Mouse (Mus musculus) limb, embryonic 13.5 days (tissue): ENCODE measurements at regions not wholly inside any gene's neighbourhood (a gene's known extent, or its start where the extent isn't known, plus 50 kb on each side); places are given as distances from the start of the nearest gene placed in this dataset.

Experiments used
- ATAC-seq: fragments of 200-750 bp; cut with Nextera tagmentation; 2 replicates; pipeline ENCODE4 v1.8.0; 2017; ENCODE audit warnings: low read depth, moderate number of reproducible peaks, moderate TSS enrichment; ENCODE audit not compliant: low FRiP score
- H3K27ac ChIP-seq: fragments of 300-500 bp; sonication (generic); 2 replicates; pipeline ENCODE4 v1.5.1; 2015; ENCODE audit warnings: inconsistent platforms, mild to moderate bottlenecking, moderate library complexity
- H3K27me3 ChIP-seq: fragments of 300-500 bp; sonication (generic); 2 replicates; pipeline ENCODE4 v1.6.1; 2015; ENCODE audit warnings: mild to moderate bottlenecking, inconsistent platforms
- H3K36me3 ChIP-seq: fragments of 300-500 bp; sonication (generic); 2 replicates; pipeline ENCODE4 v1.6.1; 2015; ENCODE audit warnings: inconsistent platforms, mild to moderate bottlenecking, moderate library complexity
- H3K4me1 ChIP-seq: fragments of 300-500 bp; sonication (generic); 2 replicates; pipeline ENCODE4 v1.6.1; 2015; ENCODE audit warnings: inconsistent platforms
- H3K4me2 ChIP-seq: fragments of 300-500 bp; sonication (generic); replicated peaks from 2 replicates; pipeline ENCODE4 v1.6.1; 2015; ENCODE audit warnings: inconsistent platforms, mild to moderate bottlenecking, moderate library complexity
- H3K4me3 ChIP-seq: fragments of 300-500 bp; sonication (generic); 2 replicates; pipeline ENCODE4 v1.5.1; 2015; ENCODE audit warnings: moderate library complexity, mild to moderate bottlenecking, inconsistent platforms
- H3K9ac ChIP-seq: fragments of 300-500 bp; sonication (generic); 2 replicates; pipeline ENCODE4 v1.6.1; 2015; ENCODE audit warnings: mild to moderate bottlenecking, inconsistent platforms
- H3K9me3 ChIP-seq: fragments of 300-500 bp; sonication (generic); 2 replicates; pipeline ENCODE4 v1.6.1; 2016; ENCODE audit warnings: inconsistent platforms
- WGBS: fragments of 180-500 bp; shearing (Covaris S2); methylation state at CpG from one replicate; pipeline ENCODE4 v1.1.7; 2015; 5-methylcytosine and 5-hydroxymethylcytosine counted together

GRCm38 (mm10) chr13:99750729-99751128, 150.2 kb downstream of the Cartpt start:
- Histone ChIP-seq H3K27ac (no peak overlapping the region), H3K4me3 (no peak overlapping the region), H3K9ac (no peak overlapping the region), H3K36me3 (no peaks in the 10 kb centered on the region), H3K4me1 (0 out of 2 replicates have a peak, but pooled peaks cover 2% of the 10 kb centered on the region), H3K9me3 (no peaks in the 10 kb centered on the region), H3K4me2 (no peak overlapping the region), H3K27me3 (0 out of 2 replicates have a peak, but pooled peaks cover 2% of the 10 kb centered on the region)
- 64% methylated on average over 8 of the region's 8 CpGs for WGBS
- ATAC-seq = no peak

GRCm38 (mm10) chr13:99749342-99749741, 151.5 kb downstream of the Cartpt start:
- no peak overlapping the region for H3K4me3 ChIP-seq

GRCm38 (mm10) chr13:99748128-99748527, 152.8 kb downstream of the Cartpt start:
- 77% methylated on average over 9 of the region's 9 CpGs for WGBS
- Histone ChIP-seq H3K36me3 (no peaks in the 10 kb centered on the region), H3K27me3 (0 out of 2 replicates have a peak, but pooled peaks cover 2% of the 10 kb centered on the region), H3K4me2 (no peak overlapping the region), H3K4me3 (no peak overlapping the region), H3K27ac (no peak overlapping the region), H3K9me3 (no peaks in the 10 kb centered on the region), H3K4me1 (peaks cover 15% of the 10 kb centered on the region), H3K9ac (no peak overlapping the region)
- no peak for ATAC-seq

More at GRCm38 (mm10) chr13:99749342-99749741, 151.5 kb downstream of the Cartpt start:
- H3K4me1 ChIP-seq = peaks cover 7% of the 10 kb centered on the region
- no peak overlapping the region for H3K4me2 ChIP-seq
- H3K27me3 ChIP-seq = 0 out of 2 replicates have a peak, but pooled peaks cover 2% of the 10 kb centered on the region
- no peaks in the 10 kb centered on the region for H3K36me3 ChIP-seq
- H3K9ac ChIP-seq = no peak overlapping the region
- no peak overlapping the region for H3K27ac ChIP-seq
- WGBS = 64% methylated on average over 6 of the region's 6 CpGs
- H3K9me3 ChIP-seq = no peaks in the 10 kb centered on the region
- ATAC-seq = no peak

- H3K9ac ChIP-seq = no peak overlapping the region
- H3K27ac ChIP-seq = no peak overlapping the region
- no peak overlapping the region for H3K4me3 ChIP-seq
- H3K27me3 ChIP-seq = no peaks in the 10 kb centered on the region
- H3K9me3 ChIP-seq = peaks cover 4% of the 10 kb centered on the region; the same call in 1 of the 2 replicates
- no peak overlapping the region for H3K4me2 ChIP-seq
- WGBS = 79% methylated on average over 6 of the region's 6 CpGs
- ATAC-seq = no peak
- H3K36me3 ChIP-seq = no peaks in the 10 kb centered on the region
- H3K4me1 ChIP-seq = peaks cover 15% of the 10 kb centered on the region
Measured at GRCm38 (mm10) chr13:99745526-99745925, 155.4 kb downstream of the Cartpt start.

- ATAC-seq = no peak
- 80% methylated on average over 7 of the region's 7 CpGs for WGBS
Measured at GRCm38 (mm10) chr13:99744790-99745120, 156.1 kb downstream of the Cartpt start.

GRCm38 (mm10) chr13:99743952-99744789, 156.7 kb downstream of the Cartpt start:
- peaks cover 15% of the 10 kb centered on the region for H3K4me1 ChIP-seq
- no peak overlapping the region for H3K4me3 ChIP-seq
- H3K9me3 ChIP-seq = peaks cover 6% of the 10 kb centered on the region; the same call in 1 of the 2 replicates
- no peak overlapping the region for H3K27ac ChIP-seq
- H3K27me3 ChIP-seq = no peaks in the 10 kb centered on the region
- 37% methylated on average over 8 of the region's 8 CpGs for WGBS
- no peaks in the 10 kb centered on the region for H3K36me3 ChIP-seq
- no peak for ATAC-seq
- H3K9ac ChIP-seq = no peak overlapping the region
- H3K4me2 ChIP-seq = no peak overlapping the region

More at GRCm38 (mm10) chr13:99744790-99745120, 156.1 kb downstream of the Cartpt start:
- H3K9ac ChIP-seq = no peak overlapping the region
- H3K4me2 ChIP-seq = no peak overlapping the region
- H3K36me3 ChIP-seq = no peaks in the 10 kb centered on the region
- peaks cover 15% of the 10 kb centered on the region for H3K4me1 ChIP-seq
- no peak overlapping the region for H3K27ac ChIP-seq
- H3K4me3 ChIP-seq = no peak overlapping the region
- peaks cover 6% of the 10 kb centered on the region; the same call in 1 of the 2 replicates for H3K9me3 ChIP-seq
- no peaks in the 10 kb centered on the region for H3K27me3 ChIP-seq

GRCm38 (mm10) chr13:99742507-99742906, 158.4 kb downstream of the Cartpt start:
- Histone ChIP-seq H3K4me3 (no peak overlapping the region), H3K9me3 (peaks cover 6% of the 10 kb centered on the region; the same call in 1 of the 2 replicates), H3K4me1 (peaks cover 15% of the 10 kb centered on the region), H3K27me3 (no peaks in the 10 kb centered on the region), H3K36me3 (no peaks in the 10 kb centered on the region), H3K4me2 (no peak overlapping the region), H3K27ac (no peak overlapping the region), H3K9ac (no peak overlapping the region)
- 86% methylated on average over 2 of the region's 2 CpGs for WGBS
- ATAC-seq = no peak

- no peak for ATAC-seq
- no peaks in the 10 kb centered on the region for H3K36me3 ChIP-seq
- H3K27ac ChIP-seq = no peak overlapping the region
Measured at GRCm38 (mm10) chr13:99741981-99742380, 158.9 kb downstream of the Cartpt start.

GRCm38 (mm10) chr13:99739420-99739819, 161.5 kb downstream of the Cartpt start:
- H3K4me3 ChIP-seq = no peak overlapping the region
- no peaks in the 10 kb centered on the region for H3K27me3 ChIP-seq
- H3K4me2 ChIP-seq = no peak overlapping the region
- H3K4me1 ChIP-seq = peaks cover 20% of the 10 kb centered on the region
- no peaks in the 10 kb centered on the region for H3K36me3 ChIP-seq
- H3K27ac ChIP-seq = no peak overlapping the region
- peaks cover 6% of the 10 kb centered on the region; the same call in 1 of the 2 replicates for H3K9me3 ChIP-seq
- ATAC-seq = no peak
- H3K9ac ChIP-seq = no peak overlapping the region
- WGBS = 77% methylated on average over 1 of the region's 1 CpGs

More at GRCm38 (mm10) chr13:99741981-99742380, 158.9 kb downstream of the Cartpt start:
- Histone ChIP-seq H3K4me1 (peaks cover 15% of the 10 kb centered on the region), H3K9ac (no peak overlapping the region), H3K4me3 (no peak overlapping the region), H3K4me2 (no peak overlapping the region), H3K27me3 (no peaks in the 10 kb centered on the region), H3K9me3 (peaks cover 6% of the 10 kb centered on the region; the same call in 1 of the 2 replicates)
- WGBS = 77% methylated on average over 2 of the region's 2 CpGs

GRCm38 (mm10) chr13:99737271-99737670, 163.6 kb downstream of the Cartpt start:
- peaks cover 6% of the 10 kb centered on the region; the same call in 1 of the 2 replicates for H3K9me3 ChIP-seq
- 0 out of 2 replicates have a peak, but pooled peaks cover 11% of the 10 kb centered on the region for H3K4me1 ChIP-seq
- H3K27ac ChIP-seq = no peak overlapping the region
- H3K4me2 ChIP-seq = no peak overlapping the region
- no peaks in the 10 kb centered on the region for H3K27me3 ChIP-seq
- ATAC-seq = no peak
- H3K4me3 ChIP-seq = no peak overlapping the region
- 69% methylated on average over 3 of the region's 3 CpGs for WGBS
- H3K9ac ChIP-seq = no peak overlapping the region
- H3K36me3 ChIP-seq = no peaks in the 10 kb centered on the region

- Histone ChIP-seq H3K9ac (no peak overlapping the region), H3K9me3 (no peaks in the 10 kb centered on the region), H3K27ac (no peak overlapping the region), H3K4me2 (no peak overlapping the region), H3K27me3 (no peaks in the 10 kb centered on the region), H3K4me1 (peaks cover 13% of the 10 kb centered on the region), H3K36me3 (no peaks in the 10 kb centered on the region), H3K4me3 (no peak overlapping the region)
- WGBS = 27% methylated on average over 5 of the region's 5 CpGs
- no peak; the same call in 1 of the 2 replicates for ATAC-seq
Measured at GRCm38 (mm10) chr13:99729145-99729544, 171.7 kb downstream of the Cartpt start.

GRCm38 (mm10) chr13:99724245-99724644, 176.6 kb downstream of the Cartpt start:
- H3K9ac ChIP-seq = no peak overlapping the region
- peaks cover 10% of the 10 kb centered on the region for H3K4me1 ChIP-seq
- no peak for ATAC-seq
- no peaks in the 10 kb centered on the region for H3K9me3 ChIP-seq
- no peaks in the 10 kb centered on the region for H3K36me3 ChIP-seq
- H3K4me3 ChIP-seq = no peak overlapping the region
- H3K27ac ChIP-seq = no peak overlapping the region
- H3K4me2 ChIP-seq = no peak overlapping the region
- no peaks in the 10 kb centered on the region for H3K27me3 ChIP-seq
- WGBS = 52% methylated on average over 7 of the region's 7 CpGs
